ENCODE assay signal across 17 mouse cellular contexts in the genomic region with DNA sequence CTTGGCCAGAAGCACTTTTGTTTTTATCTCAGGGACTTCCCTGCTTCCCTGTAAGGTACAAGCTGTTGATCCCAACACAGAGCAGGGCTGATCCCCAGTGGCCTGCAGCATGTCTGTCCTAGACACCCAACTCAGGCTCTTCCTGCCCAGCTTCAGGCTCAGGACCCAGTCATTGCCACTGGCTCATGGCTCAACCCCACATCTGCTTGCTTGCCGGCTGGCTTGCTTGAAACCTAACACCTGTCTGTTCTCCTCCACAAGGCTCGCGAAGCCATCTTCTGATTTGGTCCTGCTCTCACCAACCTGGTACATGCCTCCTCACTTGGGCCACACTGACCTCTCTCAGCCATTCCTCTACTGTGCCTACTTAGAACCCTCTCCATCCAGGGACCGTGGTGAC. TPM values are rescaled to one million over a fixed set of nuclear protein-coding genes. Genes with fewer than 3 reads are reported as not detected.
A peak's percentile ranks its signal among the peaks of the same experiment; 100 is the strongest.
DNase-seq lines count a peak whose midpoint lies in the region; ATAC-seq and TF ChIP-seq lines count a peak whose summit lies in the region.
"Had no signal": no experiment of that assay in that cellular context is flagged by ENCODE, and none has a peak within 500 bp of the region (broad histone marks: within the 10 kb centered on the region; RNA-seq: fewer than 3 reads in every experiment).

No protein-coding gene starts in this region.

- ATAC-seq in liver, embryonic 13.5 days (ENCODE audit: low read depth): peak; percentile 25; the same call in 1 of the 2 replicates
- no peak for ATAC-seq in liver, postnatal 0 days
- no peak for ATAC-seq in intestine, embryonic 15.5 days
- ATAC-seq in stomach, postnatal 0 days (ENCODE audit: low FRiP score, low TSS enrichment): no peak
- no peak for ATAC-seq in forebrain, embryonic 16.5 days
- ATAC-seq: inflammation-experienced regulatory T-cells, adult 6 months had no signal

- no peak overlapping the region for H3K4me2 ChIP-seq in liver, embryonic 13.5 days
- H3K4me2 ChIP-seq in liver, postnatal 0 days (ENCODE audit: low read depth, low read length): no peak overlapping the region
- no peak overlapping the region for H3K4me2 ChIP-seq in intestine, embryonic 15.5 days (replicated peaks)
- no peak overlapping the region for H3K4me2 ChIP-seq in stomach, postnatal 0 days (replicated peaks; ENCODE audit: low read depth)
- H3K4me2 ChIP-seq in forebrain, embryonic 16.5 days (ENCODE audit: low read length): no peak overlapping the region

- TF ChIP-seq EP300 in liver, postnatal 0 days (IDR thresholded peaks at IDR 0.05; ENCODE audit: low read depth): no peak
- no peak for TF ChIP-seq EP300 in stomach, postnatal 0 days (optimal IDR thresholded peaks at IDR 0.05)

- DNase-seq in gastrocnemius, adult 2 months: peak; percentile 46
- no peak for DNase-seq in gastrocnemius, postnatal 14 days
- no peak for DNase-seq in liver, embryonic 13.5 days
- no peak for DNase-seq in liver, postnatal 0 days
- DNase-seq in stomach, postnatal 0 days (ENCODE audit: low spot score): no peak
- DNase-seq in urinary bladder, postnatal 14 days (ENCODE audit: low spot score): no peak
- DNase-seq: adrenal gland, adult 8-10 months had no signal

- no peak overlapping the region for H3K9ac ChIP-seq in liver, embryonic 13.5 days
- H3K9ac ChIP-seq in liver, postnatal 0 days (replicated peaks): no peak overlapping the region
- no peak overlapping the region for H3K9ac ChIP-seq in intestine, embryonic 15.5 days
- no peak overlapping the region for H3K9ac ChIP-seq in stomach, postnatal 0 days (ENCODE audit: low read length)
- no peak overlapping the region for H3K9ac ChIP-seq in forebrain, embryonic 16.5 days (replicated peaks; ENCODE audit: low read depth, low read length)

- peak overlapping the region; percentile 87 for H3K27ac ChIP-seq in gastrocnemius, adult 2 months
- H3K27ac ChIP-seq in liver, embryonic 13.5 days: no peak overlapping the region
- H3K27ac ChIP-seq in liver, postnatal 0 days (ENCODE audit: low read depth): no peak overlapping the region
- H3K27ac ChIP-seq in intestine, embryonic 15.5 days: peak overlapping the region; percentile 93
- peak overlapping the region; percentile 95 for H3K27ac ChIP-seq in stomach, postnatal 0 days (replicated peaks)
- no peak overlapping the region for H3K27ac ChIP-seq in forebrain, embryonic 16.5 days (ENCODE audit: low read length)

- 43% methylated on average over 4 of the region's 4 CpGs for WGBS in liver, embryonic 13.5 days (ENCODE audit: insufficient replicate concordance)
- WGBS in liver, postnatal 0 days (ENCODE audit: insufficient replicate concordance): 56% methylated on average over 4 of the region's 4 CpGs
- 47% methylated on average over 4 of the region's 4 CpGs for WGBS in intestine, embryonic 15.5 days
- WGBS in stomach, postnatal 0 days: 48% methylated on average over 4 of the region's 4 CpGs
- WGBS in forebrain, embryonic 16.5 days: 60% methylated on average over 4 of the region's 4 CpGs

- TF ChIP-seq CTCF in gastrocnemius, adult 2 months (IDR thresholded peaks at IDR 0.05): no peak
- no peak for TF ChIP-seq CTCF in liver, postnatal 0 days (IDR thresholded peaks at IDR 0.05; ENCODE audit: low read depth)
- TF ChIP-seq CTCF in stomach, postnatal 0 days (IDR thresholded peaks at IDR 0.05; ENCODE audit: low read depth): no peak

- peaks cover 14% of the 10 kb centered on the region for H3K4me1 ChIP-seq in liver, embryonic 13.5 days (replicated peaks)
- H3K4me1 ChIP-seq in liver, postnatal 0 days (ENCODE audit: insufficient read depth): peaks cover 3% of the 10 kb centered on the region; the same call in 1 of the 2 replicates
- peaks cover 57% of the 10 kb centered on the region for H3K4me1 ChIP-seq in intestine, embryonic 15.5 days (replicated peaks)
- peaks cover 11% of the 10 kb centered on the region for H3K4me1 ChIP-seq in stomach, postnatal 0 days (replicated peaks; ENCODE audit: control insufficient read depth, insufficient read depth)
- peaks cover 11% of the 10 kb centered on the region for H3K4me1 ChIP-seq in forebrain, embryonic 16.5 days (replicated peaks; ENCODE audit: control insufficient read depth, insufficient read depth, low read length)

- intact Hi-C loops in gastrocnemius, adult 2 months (cut with DNase I): no loop called here
- intact Hi-C loops in gastrocnemius, postnatal 14 days (cut with DNase I; ENCODE audit: low total_unique reads): no loop called here

- no peak overlapping the region for H3K4me3 ChIP-seq in gastrocnemius, adult 2 months
- no peak overlapping the region for H3K4me3 ChIP-seq in liver, embryonic 13.5 days (replicated peaks)
- H3K4me3 ChIP-seq in liver, postnatal 0 days (ENCODE audit: low read depth, low read length): no peak overlapping the region
- H3K4me3 ChIP-seq in intestine, embryonic 15.5 days (replicated peaks): no peak overlapping the region
- no peak overlapping the region for H3K4me3 ChIP-seq in stomach, postnatal 0 days (ENCODE audit: low read depth, low read length)
- no peak overlapping the region for H3K4me3 ChIP-seq in forebrain, embryonic 16.5 days (replicated peaks; ENCODE audit: low read length)

- H3K9me3 ChIP-seq in liver, embryonic 13.5 days (replicated peaks): no peaks in the 10 kb centered on the region
- H3K9me3 ChIP-seq in liver, postnatal 0 days (ENCODE audit: low read length): no peaks in the 10 kb centered on the region
- no peaks in the 10 kb centered on the region for H3K9me3 ChIP-seq in intestine, embryonic 15.5 days
- no peaks in the 10 kb centered on the region for H3K9me3 ChIP-seq in stomach, postnatal 0 days (ENCODE audit: control insufficient read depth, low read length)
- H3K9me3 ChIP-seq in forebrain, embryonic 16.5 days (ENCODE audit: control insufficient read depth, low read length): no peaks in the 10 kb centered on the region

- H3K27me3 ChIP-seq in liver, embryonic 13.5 days: peaks cover 53% of the 10 kb centered on the region
- peaks cover 21% of the 10 kb centered on the region for H3K27me3 ChIP-seq in liver, postnatal 0 days (ENCODE audit: insufficient read depth, low read length)
- H3K27me3 ChIP-seq in intestine, embryonic 15.5 days (replicated peaks): no peaks in the 10 kb centered on the region; the same call in 1 of the 2 replicates
- H3K27me3 ChIP-seq in stomach, postnatal 0 days (ENCODE audit: control insufficient read depth, insufficient read depth, low read length): no peaks in the 10 kb centered on the region
- H3K27me3 ChIP-seq in forebrain, embryonic 16.5 days (replicated peaks; ENCODE audit: control insufficient read depth, insufficient read depth, low read length): peaks cover 5% of the 10 kb centered on the region; the same call in 1 of the 2 replicates

- no peaks in the 10 kb centered on the region for H3K36me3 ChIP-seq in liver, embryonic 13.5 days
- H3K36me3 ChIP-seq in liver, postnatal 0 days (replicated peaks; ENCODE audit: insufficient read depth, low read length): no peaks in the 10 kb centered on the region
- no peaks in the 10 kb centered on the region for H3K36me3 ChIP-seq in intestine, embryonic 15.5 days
- no peaks in the 10 kb centered on the region for H3K36me3 ChIP-seq in stomach, postnatal 0 days (ENCODE audit: control insufficient read depth, insufficient read depth, low read length)
- H3K36me3 ChIP-seq in forebrain, embryonic 16.5 days (ENCODE audit: control insufficient read depth, insufficient read depth): no peaks in the 10 kb centered on the region

RNA-seq across cellular contexts. Expression of a gene that starts 5.9 kb away (rescaled TPM):
- total RNA-seq in gastrocnemius, adult 2 months (2021): 100 to 1,000 TPM; 154 to 483 TPM
- total RNA-seq in gastrocnemius, postnatal 14 days (2021): 1,000 to 10,000 TPM; 3,539 to 4,018 TPM
- 83.0 and 85.6 TPM in 2 replicates for polyA plus RNA-seq in liver, embryonic 13.5 days (2015; fragmentation: Nextera tagmentation; extraction: Ambion mirVana)
- 29.8 and 37.8 TPM in 2 replicates for polyA plus RNA-seq in liver, postnatal 0 days (2015; fragmentation: Nextera tagmentation; extraction: Ambion mirVana)
- polyA plus RNA-seq in intestine, embryonic 15.5 days (2015; fragmentation: Nextera tagmentation; extraction: Ambion mirVana): 984 and 1,087 TPM in 2 replicates
- 816 and 869 TPM in 2 replicates for polyA plus RNA-seq in stomach, postnatal 0 days (2015; fragmentation: Nextera tagmentation; extraction: Ambion mirVana)
- 45.0 and 166 TPM in 2 replicates for polyA plus RNA-seq in forebrain, embryonic 16.5 days (2015; fragmentation: Nextera tagmentation; extraction: Ambion mirVana)

RNA-seq across cellular contexts. Expression of a gene that starts 37.2 kb away (rescaled TPM):
- not detected for total RNA-seq in gastrocnemius, adult 2 months (2021)
- not detected for total RNA-seq in gastrocnemius, postnatal 14 days (2021)
- not detected in 2 replicates for polyA plus RNA-seq in liver, embryonic 13.5 days (2015; fragmentation: Nextera tagmentation; extraction: Ambion mirVana)
- polyA plus RNA-seq in liver, postnatal 0 days (2015; fragmentation: Nextera tagmentation; extraction: Ambion mirVana): not detected in 2 replicates
- polyA plus RNA-seq in intestine, embryonic 15.5 days (2015; fragmentation: Nextera tagmentation; extraction: Ambion mirVana): not detected in 2 replicates
- not detected in 2 replicates for polyA plus RNA-seq in stomach, postnatal 0 days (2015; fragmentation: Nextera tagmentation; extraction: Ambion mirVana)
- polyA plus RNA-seq in forebrain, embryonic 16.5 days (2015; fragmentation: Nextera tagmentation; extraction: Ambion mirVana): not detected in 2 replicates
- total RNA-seq: adrenal gland, adult 8-10 months; heart, adult 18-20 months; layer of hippocampus, postnatal 25 days; liver, adult 2 months; megakaryocyte, adult 5-6 weeks had no signal
- polyA plus RNA-seq: C2C12; cortical plate, adult 2 months; frontal cortex, adult 2 months; inflammation-experienced regulatory T-cells, adult 6 months; liver, adult 2 months had no signal

RNA-seq across cellular contexts. Expression of a gene that starts 46.0 kb away (rescaled TPM):
- total RNA-seq in gastrocnemius, adult 2 months (2021): 100 to 1,000 TPM; 252 to 278 TPM
- 100 to 1,000 TPM; 201 to 224 TPM for total RNA-seq in gastrocnemius, postnatal 14 days (2021)
- 0.21 and 0.28 TPM in 2 replicates for polyA plus RNA-seq in liver, embryonic 13.5 days (2015; fragmentation: Nextera tagmentation; extraction: Ambion mirVana)
- 0.13 and 0.96 TPM in 2 replicates for polyA plus RNA-seq in liver, postnatal 0 days (2015; fragmentation: Nextera tagmentation; extraction: Ambion mirVana)
- polyA plus RNA-seq in intestine, embryonic 15.5 days (2015; fragmentation: Nextera tagmentation; extraction: Ambion mirVana): 0.19 TPM in 1 of 2 replicates, not detected in the other
- polyA plus RNA-seq in stomach, postnatal 0 days (2015; fragmentation: Nextera tagmentation; extraction: Ambion mirVana): 0.47 and 0.80 TPM in 2 replicates
- polyA plus RNA-seq in forebrain, embryonic 16.5 days (2015; fragmentation: Nextera tagmentation; extraction: Ambion mirVana): 0.19 and 0.58 TPM in 2 replicates
- total RNA-seq: adrenal gland, adult 8-10 months; megakaryocyte, adult 5-6 weeks had no signal
- polyA plus RNA-seq: inflammation-experienced regulatory T-cells, adult 6 months; liver, adult 2 months had no signal

Comparison
In these comparisons a context has a peak if more than half of its experiments do, and no peak if none do; other contexts are left out.
1. H3K27ac ChIP-seq: peak in gastrocnemius, adult 2 months (single experiment), intestine, embryonic 15.5 days (single experiment) and stomach, postnatal 0 days (single experiment); none in liver, embryonic 13.5 days (single experiment), liver, postnatal 0 days (single experiment) and forebrain, embryonic 16.5 days (single experiment).